Mouse (Mus musculus) ES-Bruce4 (cell line): ENCODE measurements around the gene Nrl. TPM values are rescaled to one million over a fixed set of nuclear protein-coding genes. Genes with fewer than 3 reads are reported as not detected.

Experiments used
- H3K27ac ChIP-seq: 2 replicates; pipeline ENCODE4 v1.5.1; 2012; ENCODE audit warnings: low read length, inconsistent platforms; ENCODE audit not compliant: insufficient read depth
- H3K27me3 ChIP-seq: 2 replicates; pipeline ENCODE4 v1.6.1; 2012; ENCODE audit warnings: mild to moderate bottlenecking, low read length, inconsistent platforms; ENCODE audit not compliant: control insufficient read depth, poor library complexity, insufficient read depth, severe bottlenecking
- H3K36me3 ChIP-seq: 2 replicates; pipeline ENCODE4 v1.6.1; 2012; ENCODE audit warnings: inconsistent platforms, mild to moderate bottlenecking, low read length, moderate library complexity; ENCODE audit not compliant: control insufficient read depth, poor library complexity, insufficient read depth, severe bottlenecking
- H3K4me1 ChIP-seq: one replicate; pipeline ENCODE4 v1.8.1; 2011; ENCODE audit warnings: low read length; ENCODE audit not compliant: control insufficient read depth, insufficient read depth
- H3K4me3 ChIP-seq: 2 replicates; pipeline ENCODE4 v1.5.1; 2011; ENCODE audit warnings: low read depth, mild to moderate bottlenecking, low read length
- H3K9ac ChIP-seq: 2 replicates; pipeline ENCODE4 v1.6.1; 2012; ENCODE audit warnings: low read depth, mild to moderate bottlenecking, inconsistent platforms; ENCODE audit not compliant: poor library complexity, severe bottlenecking
- H3K9me3 ChIP-seq: replicated peaks from 2 replicates; pipeline ENCODE4 v1.6.1; 2012; ENCODE audit warnings: mild to moderate bottlenecking, low read length, inconsistent platforms; ENCODE audit not compliant: control insufficient read depth, poor library complexity, insufficient read depth, severe bottlenecking
- CTCF ChIP-seq: IDR thresholded peaks from one replicate; pipeline ENCODE4 v1.8.1; 2011; ENCODE audit warnings: low read depth, low read length
- EP300 ChIP-seq: IDR thresholded peaks from 2 replicates; pipeline ENCODE4 v1.6.1; 2011; ENCODE audit warnings: low read depth, low read length; ENCODE audit not compliant: insufficient read depth
- POLR2A ChIP-seq: IDR thresholded peaks from one replicate; pipeline ENCODE4 v1.8.1; 2011; ENCODE audit warnings: low read length; ENCODE audit not compliant: insufficient read depth
- polyA plus RNA-seq: library from polyadenylated mRNA; stranded (reverse); fragments of >200 nt; gene quantifications from 2 replicates; pipeline ENCODE4 v1.2.4, GENCODE M21; 2011; ENCODE audit warnings: low read depth; ENCODE audit not compliant: missing spikeins, insufficient read depth, insufficient read length

Gene Nrl
- polyA plus RNA-seq, 1 experiment, result not detected

- Histone ChIP-seq H3K9me3 (no peaks in the 10 kb centered on the region), H3K4me3 (no peak overlapping the region), H3K27ac (no peak overlapping the region), H3K4me1 (peaks cover 2% of the 10 kb centered on the region), H3K27me3 (no peaks in the 10 kb centered on the region), H3K9ac (no peak overlapping the region), H3K36me3 (peaks cover 30% of the 10 kb centered on the region)
- TF ChIP-seq POLR2A, result no peak
- no peak for TF ChIP-seq CTCF
- TF ChIP-seq EP300, result no peak
Measured at GRCm38 (mm10) chr14:55542268-55542667, 17.5 kb upstream of the Nrl start.

GRCm38 (mm10) chr14:55540787-55541321, 16.1 kb upstream of the Nrl start:
- Histone ChIP-seq H3K27me3 (no peaks in the 10 kb centered on the region), H3K27ac (peak overlapping the region; percentile 5; the same call in 1 of the 2 replicates), H3K36me3 (peaks cover 22% of the 10 kb centered on the region), H3K4me1 (peaks cover 2% of the 10 kb centered on the region), H3K4me3 (peak overlapping the region; percentile 89), H3K9ac (peak overlapping the region; percentile 92), H3K9me3 (no peaks in the 10 kb centered on the region)
- TF ChIP-seq CTCF, result no peak
- TF ChIP-seq EP300, result no peak
- no peak for TF ChIP-seq POLR2A

- TF ChIP-seq POLR2A (peak; percentile 74), CTCF (no peak)
- no peaks in the 10 kb centered on the region for H3K27me3 ChIP-seq
- H3K9ac ChIP-seq, result peak within 1 kb of the TSS; percentile 92
- peak within 1 kb of the TSS; percentile 71 for H3K27ac ChIP-seq
- peak within 1 kb of the TSS; percentile 89 for H3K4me3 ChIP-seq
- H3K9me3 ChIP-seq, result no peaks in the 10 kb centered on the region
- peaks cover 18% of the 10 kb centered on the region for H3K36me3 ChIP-seq
- peaks cover 2% of the 10 kb centered on the region for H3K4me1 ChIP-seq
Measured at GRCm38 (mm10) chr14:55540067-55540786, 15.4 kb upstream of the Nrl start, which contains the start of gene Pck2. Pck2 (plus strand) TSS chr14:55540266.

- H3K4me3 ChIP-seq, result no peak overlapping the region
- TF ChIP-seq POLR2A, result no peak
- TF ChIP-seq CTCF, result peak; percentile 85
- H3K4me1 ChIP-seq, result peaks cover 2% of the 10 kb centered on the region
- no peak overlapping the region for H3K9ac ChIP-seq
- H3K27me3 ChIP-seq, result no peaks in the 10 kb centered on the region
- no peak overlapping the region for H3K27ac ChIP-seq
- no peaks in the 10 kb centered on the region for H3K36me3 ChIP-seq
- H3K9me3 ChIP-seq, result no peaks in the 10 kb centered on the region
Measured at GRCm38 (mm10) chr14:55536116-55536745, 11.4 kb upstream of the Nrl start.

- H3K4me1 ChIP-seq, result no peaks in the 10 kb centered on the region
Measured at GRCm38 (mm10) chr14:55527940-55528339, 3.2 kb upstream of the Nrl start.

GRCm38 (mm10) chr14:55526674-55527073, 1.9 kb upstream of the Nrl start:
- H3K27me3 ChIP-seq, result no peaks in the 10 kb centered on the region
- H3K9me3 ChIP-seq, result no peaks in the 10 kb centered on the region
- H3K36me3 ChIP-seq, result no peaks in the 10 kb centered on the region
- TF ChIP-seq EP300 (no peak), CTCF (no peak), POLR2A (no peak)
- no peak overlapping the region for H3K4me3 ChIP-seq
- no peak overlapping the region for H3K27ac ChIP-seq
- no peaks in the 10 kb centered on the region for H3K4me1 ChIP-seq
- no peak overlapping the region for H3K9ac ChIP-seq

More at GRCm38 (mm10) chr14:55527940-55528339, 3.2 kb upstream of the Nrl start:
- TF ChIP-seq POLR2A, result no peak
- no peak for TF ChIP-seq EP300
- TF ChIP-seq CTCF, result peak; percentile 25
- H3K9me3 ChIP-seq, result no peaks in the 10 kb centered on the region
- no peak overlapping the region for H3K4me3 ChIP-seq
- no peaks in the 10 kb centered on the region for H3K36me3 ChIP-seq
- H3K27me3 ChIP-seq, result no peaks in the 10 kb centered on the region
- no peak overlapping the region for H3K9ac ChIP-seq
- no peak overlapping the region for H3K27ac ChIP-seq
